Mouse (Mus musculus) intestine, embryonic 14.5 days (tissue): Measurements from ENCODE around the gene Ucn2. TPM values are rescaled to one million over a fixed set of nuclear protein-coding genes. Genes with fewer than 3 reads are reported as not detected.

ENCODE experiments used
- ATAC-seq: fragments of 200-750 bp; cut with Nextera tagmentation; replicated peaks from 2 replicates; pipeline ENCODE4 v1.8.0; 2017; ENCODE audit warnings: low read depth, moderate number of reproducible peaks, moderate TSS enrichment, moderate library complexity; ENCODE audit not compliant: low FRiP score, low TSS enrichment
- DNase-seq: peaks from one replicate; pipeline ENCODE4 v3.0.0-alpha.2; 2018; ENCODE audit warnings: low spot score
- H3K27ac ChIP-seq: fragments of 300-500 bp; sonication (generic); 2 replicates; pipeline ENCODE4 v1.5.1; 2014; ENCODE audit warnings: low read depth, mild to moderate bottlenecking, control low read depth
- H3K27me3 ChIP-seq: fragments of 300-500 bp; sonication (generic); replicated peaks from 2 replicates; pipeline ENCODE4 v1.6.1; 2014; ENCODE audit warnings: low read length, control low read depth; ENCODE audit not compliant: control insufficient read depth, insufficient read depth
- H3K36me3 ChIP-seq: fragments of 300-500 bp; sonication (generic); 2 replicates; pipeline ENCODE4 v1.6.1; 2014; ENCODE audit warnings: low read length, control low read depth; ENCODE audit not compliant: control insufficient read depth, insufficient read depth
- H3K4me1 ChIP-seq: fragments of 300-500 bp; sonication (generic); replicated peaks from 2 replicates; pipeline ENCODE4 v1.6.1; 2014; ENCODE audit warnings: low read length, control low read depth, mixed read lengths; ENCODE audit not compliant: control insufficient read depth, insufficient read depth
- H3K4me2 ChIP-seq: fragments of 300-500 bp; sonication (generic); 2 replicates; pipeline ENCODE4 v1.6.1; 2014; ENCODE audit warnings: low read length
- H3K4me3 ChIP-seq: fragments of 300-500 bp; sonication (generic); 2 replicates; pipeline ENCODE4 v1.5.1; 2014; ENCODE audit warnings: low read depth, low read length, control low read depth, mixed read lengths
- H3K9ac ChIP-seq: fragments of 300-500 bp; sonication (generic); 2 replicates; pipeline ENCODE4 v1.6.1; 2014; ENCODE audit warnings: mild to moderate bottlenecking, low read length
- H3K9me3 ChIP-seq: fragments of 300-500 bp; sonication (generic); 2 replicates; pipeline ENCODE4 v1.6.1; 2016; ENCODE audit warnings: low read length, control low read depth; ENCODE audit not compliant: control insufficient read depth
- WGBS: fragments of 180-500 bp; shearing (Covaris S2); extraction: QIAGEN DNeasy Blood & Tissue Kit; methylation state at CpG from one replicate; pipeline ENCODE4 v1.1.7; 2014; 5-methylcytosine and 5-hydroxymethylcytosine counted together
- polyA plus RNA-seq: library from polyadenylated mRNA; unstranded; fragments of >200 nt; fragmentation: Nextera tagmentation; extraction: Ambion mirVana; gene quantifications from 2 replicates; pipeline ENCODE4 v1.2.1, GENCODE M21; 2014

Ucn2 gene
- polyA plus RNA-seq, 1 experiment from 2014 or later = 0.37 TPM

DNA sequence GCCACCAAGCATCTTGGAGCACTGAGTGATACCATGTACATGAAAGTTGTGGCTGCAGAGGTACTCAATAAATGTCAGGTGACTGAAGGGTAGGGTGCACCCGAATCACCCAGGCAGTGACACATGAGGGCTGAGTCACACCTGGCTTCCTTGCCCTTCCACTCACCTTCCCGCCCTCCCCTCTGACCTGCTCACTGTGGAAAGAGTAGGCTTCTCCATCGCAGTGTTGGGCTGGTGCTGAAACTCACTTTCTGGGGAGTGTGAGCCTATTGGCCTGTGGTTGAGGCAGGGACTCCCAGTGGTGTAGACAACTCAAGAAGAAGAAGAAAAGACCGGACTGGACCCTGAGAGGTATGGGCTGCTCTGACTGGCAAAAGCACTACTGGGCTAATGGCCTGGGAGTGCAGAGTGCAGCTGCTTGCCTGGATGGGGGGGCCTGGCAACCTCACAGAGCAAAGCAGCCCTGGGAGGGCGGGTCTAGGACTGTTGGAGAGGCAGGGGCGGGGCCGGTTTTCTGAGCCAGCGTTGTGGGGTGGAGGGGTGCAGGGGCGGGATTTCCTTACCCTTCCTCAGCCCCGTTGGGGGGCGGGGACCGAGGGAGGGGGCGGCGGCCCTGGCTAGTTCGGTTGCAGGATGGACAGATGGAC lies 2.0 kb downstream of the Ucn2 start:
- peak; percentile 62 for DNase-seq
- peaks cover 9% of the 10 kb centered on the region; the same call in 1 of the 2 replicates for H3K4me1 ChIP-seq
- H3K27me3 ChIP-seq = no peaks in the 10 kb centered on the region
- H3K9ac ChIP-seq = no peak overlapping the region
- ATAC-seq = no peak
- H3K9me3 ChIP-seq = no peaks in the 10 kb centered on the region
- H3K4me3 ChIP-seq = no peak overlapping the region
- no peaks in the 10 kb centered on the region for H3K36me3 ChIP-seq
- no peak overlapping the region for H3K27ac ChIP-seq
- H3K4me2 ChIP-seq = peak overlapping the region; percentile 35
- 19% methylated on average over 15 of the region's 15 CpGs for WGBS

DNA sequence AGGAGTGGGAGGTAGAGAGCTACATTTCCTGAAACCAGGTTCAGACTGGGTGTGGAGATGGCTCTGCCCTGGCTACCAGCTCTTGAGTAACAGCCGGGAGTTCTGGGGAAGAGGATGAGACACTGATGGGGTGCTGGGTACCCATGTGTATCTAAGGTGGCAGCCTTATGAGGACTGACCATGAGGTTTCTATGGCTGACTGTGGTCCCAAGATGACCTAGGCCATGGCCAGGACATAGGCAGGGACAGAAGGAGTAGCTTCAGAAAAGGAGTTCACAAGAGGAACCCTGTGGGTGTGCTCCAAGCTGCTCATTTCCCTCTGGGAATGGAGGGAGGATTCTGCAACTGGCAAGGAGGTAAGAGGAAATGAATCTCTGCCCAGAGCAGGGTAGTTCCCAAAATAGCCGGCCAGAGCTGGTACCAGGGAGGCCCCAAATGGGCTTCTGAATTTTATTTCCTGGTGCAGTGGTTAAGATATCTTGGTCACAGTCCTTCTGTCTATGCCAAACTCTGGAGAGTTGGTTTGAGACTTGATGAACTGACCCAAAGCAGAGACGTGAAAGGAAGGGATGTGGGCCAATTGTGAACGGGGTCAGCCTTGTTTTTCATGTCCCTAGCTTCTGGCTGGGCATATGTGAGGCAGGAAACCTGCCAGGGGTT lies 4.1 kb downstream of the Ucn2 start:
- H3K27ac ChIP-seq = 0 out of 2 replicates have a peak overlapping the region, but pooled peaks have one; percentile 87
- H3K4me3 ChIP-seq = no peak overlapping the region
- H3K9ac ChIP-seq = no peak overlapping the region
- H3K4me2 ChIP-seq = 0 out of 2 replicates have a peak overlapping the region, but pooled peaks have one; percentile 1
- ATAC-seq = no peak
- 83% methylated on average over 4 of the region's 4 CpGs for WGBS
- H3K4me1 ChIP-seq = peaks cover 9% of the 10 kb centered on the region; the same call in 1 of the 2 replicates
- H3K27me3 ChIP-seq = no peaks in the 10 kb centered on the region
- DNase-seq = no peak
- no peaks in the 10 kb centered on the region for H3K36me3 ChIP-seq
- no peaks in the 10 kb centered on the region for H3K9me3 ChIP-seq

DNA sequence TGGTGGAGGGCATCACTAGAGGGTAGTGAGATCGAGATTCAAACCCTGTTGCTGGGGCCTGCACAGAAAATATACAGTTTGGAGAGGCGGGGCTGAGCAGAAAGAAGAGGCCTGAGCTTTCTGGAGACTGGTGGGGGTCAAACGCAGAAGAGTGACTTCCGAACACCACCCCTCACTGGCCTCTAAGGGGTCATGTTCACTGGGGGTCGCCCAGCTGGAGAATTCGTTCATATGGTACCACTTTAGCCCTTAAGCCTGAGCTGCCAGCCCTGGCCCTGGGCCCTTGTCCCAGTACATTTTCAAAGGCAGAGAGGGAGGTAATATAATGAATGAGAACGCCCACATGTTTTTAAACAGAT lies 4.6 kb downstream of the Ucn2 start:
- peak overlapping the region; percentile 1; the same call in 1 of the 2 replicates for H3K4me2 ChIP-seq
- H3K36me3 ChIP-seq = no peaks in the 10 kb centered on the region
- H3K27ac ChIP-seq = peak overlapping the region; percentile 87; the same call in 1 of the 2 replicates
- WGBS = 71% methylated on average over 7 of the region's 7 CpGs
- no peaks in the 10 kb centered on the region for H3K27me3 ChIP-seq
- H3K9ac ChIP-seq = no peak overlapping the region
- H3K4me1 ChIP-seq = peaks cover 13% of the 10 kb centered on the region; the same call in 1 of the 2 replicates
- ATAC-seq (no peak), DNase-seq (no peak)
- no peak overlapping the region for H3K4me3 ChIP-seq
- no peaks in the 10 kb centered on the region for H3K9me3 ChIP-seq

DNA sequence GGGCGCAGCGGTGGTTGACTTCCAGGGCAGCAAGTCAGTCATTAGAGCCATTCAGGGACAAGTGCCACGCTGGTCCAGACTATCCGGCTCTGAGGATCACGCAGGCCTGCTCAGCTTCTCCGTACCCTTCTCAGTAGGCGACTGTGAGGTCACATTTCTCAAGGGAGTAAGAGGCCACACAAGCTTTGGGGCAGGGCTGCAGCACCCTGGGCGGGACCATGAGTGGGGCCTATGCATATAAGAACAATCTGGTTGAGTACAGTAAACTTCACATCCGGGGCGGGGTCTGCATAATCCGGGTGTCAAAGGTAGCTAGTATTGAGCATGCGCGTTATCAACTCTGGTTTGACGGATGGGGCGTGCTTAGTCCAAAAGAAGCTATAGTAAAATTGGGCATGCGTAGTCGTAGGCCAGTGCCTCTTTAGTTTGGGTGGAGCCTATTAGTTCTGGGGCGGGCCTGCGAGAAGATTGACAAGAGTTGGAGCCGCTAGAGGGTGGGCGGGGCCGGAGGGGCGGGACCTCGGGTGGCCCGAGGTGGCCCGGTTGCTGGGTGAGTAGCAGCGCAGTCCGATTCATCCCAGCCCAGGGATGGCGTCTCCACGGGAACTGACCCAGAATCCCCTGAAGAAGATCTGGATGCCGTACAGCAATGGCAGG lies 5.7 kb downstream of the Ucn2 start, which contains the start of gene Pfkfb4:
Gene Pfkfb4 (plus strand): TSS at position 351 of the 657 bp plus-strand sequence.
- ATAC-seq (peak; percentile 93), DNase-seq (peak; percentile 95)
- Histone ChIP-seq H3K27ac (peak within 1 kb of the TSS; percentile 87), H3K4me1 (peaks cover 20% of the 10 kb centered on the region; the same call in 1 of the 2 replicates), H3K27me3 (no peaks in the 10 kb centered on the region), H3K9ac (peak within 1 kb of the TSS; percentile 52), H3K4me3 (peak within 1 kb of the TSS; percentile 59), H3K9me3 (no peaks in the 10 kb centered on the region), H3K4me2 (peak within 1 kb of the TSS; percentile 56), H3K36me3 (no peaks in the 10 kb centered on the region)
- WGBS = under 1% methylated on average over 31 of the region's 31 CpGs

DNA sequence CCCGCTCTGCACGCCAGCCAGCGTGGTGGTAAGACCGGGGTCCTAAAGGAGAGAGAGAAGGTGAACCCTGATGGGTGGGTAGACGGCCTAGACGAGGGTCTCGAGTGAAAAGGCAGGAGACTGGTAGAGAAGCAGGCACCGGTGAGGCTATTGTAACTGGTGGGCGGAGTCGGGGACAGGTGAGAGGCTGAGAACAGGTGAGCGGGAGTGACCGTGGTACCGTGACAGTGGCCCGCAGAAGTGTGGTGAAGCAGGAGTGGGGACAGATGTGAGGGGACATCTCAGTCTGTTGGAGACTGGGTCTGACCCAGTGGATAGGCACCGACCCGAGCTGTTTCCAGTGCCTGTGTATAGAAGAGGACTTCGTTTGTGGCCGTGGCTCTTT lies 6.3 kb downstream of the Ucn2 start:
- no peak for ATAC-seq

DNA sequence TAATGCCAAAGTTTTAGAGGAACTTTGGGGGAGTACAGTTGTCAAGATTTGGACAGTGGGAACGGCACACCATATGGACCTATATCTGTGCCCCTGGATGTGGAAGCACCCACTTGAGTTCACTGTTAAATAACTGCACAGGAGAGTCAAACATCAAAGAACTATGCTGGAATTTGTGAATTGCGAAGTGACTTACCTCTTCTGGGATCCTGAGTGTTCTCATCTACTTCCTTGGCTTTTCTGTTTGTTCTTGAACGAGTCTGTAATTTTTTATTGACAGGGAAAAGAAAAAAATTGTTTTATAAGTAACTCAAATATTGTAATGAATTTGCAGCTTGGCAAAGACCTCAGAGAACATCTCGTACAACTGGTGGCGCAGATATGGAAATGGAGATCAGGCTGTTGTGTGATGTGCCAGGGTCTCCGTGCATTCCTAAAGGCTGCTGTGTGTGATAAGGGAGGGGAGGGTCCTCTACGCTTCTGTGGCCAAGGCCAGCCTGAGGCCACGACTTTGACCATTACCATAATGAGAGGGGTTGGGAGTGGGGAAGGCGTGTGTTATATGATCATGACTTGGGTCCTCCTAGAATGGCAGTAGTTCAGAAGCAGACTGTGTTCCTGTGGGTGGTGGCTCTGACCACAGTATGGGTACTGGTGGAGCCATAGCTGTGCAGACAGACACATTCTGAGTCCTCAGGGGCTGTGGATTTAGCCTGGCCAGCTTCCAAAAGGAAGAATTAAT lies 7.0 kb downstream of the Ucn2 start:
- Histone ChIP-seq H3K36me3 (no peaks in the 10 kb centered on the region), H3K9me3 (no peaks in the 10 kb centered on the region), H3K27me3 (no peaks in the 10 kb centered on the region), H3K4me2 (peak overlapping the region; percentile 56; the same call in 1 of the 2 replicates), H3K4me3 (peak overlapping the region; percentile 59), H3K4me1 (peaks cover 20% of the 10 kb centered on the region; the same call in 1 of the 2 replicates), H3K9ac (no peak overlapping the region), H3K27ac (no peak overlapping the region)
- WGBS = 83% methylated on average over 9 of the region's 9 CpGs
- DNase-seq (no peak), ATAC-seq (no peak)

More for the DNA sequence above, 6.3 kb downstream of the Ucn2 start:
- Histone ChIP-seq H3K9ac (peak overlapping the region; percentile 44), H3K4me1 (peaks cover 20% of the 10 kb centered on the region; the same call in 1 of the 2 replicates), H3K27ac (no peak overlapping the region), H3K4me2 (peak overlapping the region; percentile 56), H3K27me3 (no peaks in the 10 kb centered on the region), H3K36me3 (no peaks in the 10 kb centered on the region), H3K4me3 (peak overlapping the region; percentile 59), H3K9me3 (no peaks in the 10 kb centered on the region)
- WGBS = 7% methylated on average over 18 of the region's 18 CpGs
- no peak for DNase-seq

DNA sequence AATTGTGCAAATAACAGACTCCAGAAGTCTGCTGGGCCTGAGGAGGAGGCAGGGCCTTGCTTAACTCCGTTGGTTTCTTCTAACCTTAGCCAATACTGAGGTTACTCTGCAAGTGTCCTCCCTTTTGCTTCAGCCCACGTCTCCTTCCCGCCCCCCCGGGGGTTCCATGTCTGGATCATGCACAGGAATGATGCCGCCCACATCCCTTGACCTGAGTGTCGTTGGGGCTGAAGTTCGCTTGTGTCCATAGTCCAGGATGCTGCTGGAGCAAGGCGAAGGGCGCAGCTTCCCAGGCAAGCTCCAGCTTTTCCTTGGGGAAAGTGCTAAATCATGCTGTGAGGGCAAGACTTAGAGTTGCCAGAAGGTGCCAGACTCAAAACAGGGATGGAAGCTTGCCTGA lies 10.6 kb downstream of the Ucn2 start:
- DNase-seq (peak; percentile 57), ATAC-seq (no peak)
- Histone ChIP-seq H3K4me1 (peaks cover 12% of the 10 kb centered on the region; the same call in 1 of the 2 replicates), H3K27ac (no peak overlapping the region), H3K9ac (no peak overlapping the region), H3K27me3 (no peaks in the 10 kb centered on the region), H3K36me3 (no peaks in the 10 kb centered on the region), H3K9me3 (no peaks in the 10 kb centered on the region), H3K4me3 (no peak overlapping the region), H3K4me2 (no peak overlapping the region)
- WGBS = 61% methylated on average over 9 of the region's 9 CpGs
